Mouse (Mus musculus): ENCODE data around the gene Mta3.

DNA sequence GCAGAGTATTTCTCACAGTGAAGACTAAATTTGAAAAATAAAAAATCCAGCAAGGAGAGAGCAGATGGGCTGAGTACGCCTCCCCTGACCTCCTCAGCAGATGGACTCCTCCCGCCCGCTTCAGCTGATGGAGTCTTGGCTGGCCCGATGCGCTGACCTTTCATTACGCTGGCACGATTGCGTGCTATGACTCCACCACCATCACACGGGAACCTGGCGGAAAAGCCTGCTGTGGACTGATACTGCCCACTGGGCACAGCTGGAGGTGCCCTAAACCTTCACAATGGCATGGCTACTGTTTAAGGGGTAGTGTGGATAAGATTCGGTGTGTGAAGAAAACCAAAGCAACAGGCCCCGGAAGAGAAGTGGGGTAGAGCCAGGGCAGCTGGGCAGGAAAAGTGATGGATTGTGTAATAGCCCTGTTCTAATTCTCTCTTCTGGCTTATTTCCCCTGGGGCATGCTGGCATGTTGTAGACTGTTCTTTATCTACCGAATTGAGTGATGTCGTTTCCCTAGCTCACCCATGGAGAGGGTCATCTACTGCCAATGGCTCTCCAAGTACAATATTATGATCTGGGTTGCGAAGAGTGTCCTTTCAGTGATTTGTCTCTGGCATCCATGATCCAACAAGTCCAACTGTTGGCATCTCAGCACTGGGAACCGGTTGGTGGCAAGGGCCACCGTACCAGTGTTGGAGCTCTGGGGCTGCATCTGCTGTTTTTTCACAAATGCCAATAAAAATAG is 106.4 kb downstream of the Mta3 start:
- TF ChIP-seq POLR2A (IDR thresholded peaks at IDR 0.05; ENCODE audit: insufficient read depth, low read depth, low read length): no peak
- no peak for TF ChIP-seq CTCF (IDR thresholded peaks at IDR 0.05; ENCODE audit: insufficient read depth, low read depth, low read length)
